In the genomic region with DNA sequence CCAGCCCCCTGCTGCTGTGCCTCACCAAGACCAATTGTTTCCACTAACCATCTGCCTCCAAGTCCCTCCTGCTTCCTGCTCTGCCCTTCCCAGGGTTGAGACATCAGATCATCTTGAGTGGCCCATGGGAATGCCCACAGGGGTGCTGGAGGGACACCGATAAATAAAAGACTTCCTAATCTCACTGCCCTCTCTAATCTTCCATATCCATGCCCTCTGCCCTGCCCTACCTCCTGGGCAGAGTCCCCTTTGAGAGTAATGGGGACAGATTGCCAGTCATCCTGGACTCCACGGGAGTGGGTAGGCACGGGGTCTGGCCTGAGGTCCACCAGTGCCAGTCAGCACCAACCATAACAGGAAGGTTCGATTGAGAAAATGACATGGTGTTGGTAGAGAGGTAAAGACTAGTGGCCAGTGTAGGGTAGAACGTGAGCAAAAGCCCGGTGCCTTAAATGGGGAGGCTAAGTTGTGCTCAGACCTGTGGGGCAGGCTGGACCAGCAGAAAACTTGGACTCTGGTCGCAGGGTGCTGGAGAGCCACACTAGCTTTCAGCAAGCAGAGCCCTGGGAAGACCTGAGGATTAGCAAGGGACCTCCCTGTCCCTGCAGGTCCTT, we compare ENCODE assay signal across 10 mouse cellular contexts. TPM values are rescaled to one million over a fixed set of nuclear protein-coding genes. Genes with fewer than 3 reads are reported as not detected.
DNase-seq lines count a peak whose midpoint lies in the region; ATAC-seq lines count a peak whose summit lies in the region.
"Had no signal": no experiment of that assay in that cellular context is flagged by ENCODE, and none has a peak within 500 bp of the region (broad histone marks: within the 10 kb centered on the region; RNA-seq: fewer than 3 reads in every experiment).

No protein-coding gene starts in this region.

- DNase-seq in lung, postnatal 25 days (ENCODE audit: low spot score), result no peak
- no peak for DNase-seq in embryo, embryonic 11 days
- DNase-seq in urinary bladder, postnatal 10 days (ENCODE audit: low spot score), result no peak
- DNase-seq in layer of hippocampus, adult 9-10 months (ENCODE audit: low spot score), result no peak

- H3K9ac ChIP-seq in lung, embryonic 16.5 days (ENCODE audit: low read length), result no peak overlapping the region
- H3K9ac ChIP-seq in liver, embryonic 16.5 days (ENCODE audit: low read depth, low read length), result peak overlapping the region; percentile 56; the same call in 1 of the 2 replicates
- H3K9ac ChIP-seq in stomach, embryonic 16.5 days (ENCODE audit: low read length), result no peak overlapping the region

- H3K4me2 ChIP-seq in lung, embryonic 16.5 days (ENCODE audit: low read depth, low read length), result peak overlapping the region; percentile 66
- peak overlapping the region; percentile 80 for H3K4me2 ChIP-seq in liver, embryonic 16.5 days (ENCODE audit: low read depth, low read length)
- H3K4me2 ChIP-seq in stomach, embryonic 16.5 days (ENCODE audit: low read depth, low read length), result peak overlapping the region; percentile 69

- no peak overlapping the region for H3K27ac ChIP-seq in lung, embryonic 16.5 days (ENCODE audit: low read length)
- H3K27ac ChIP-seq in liver, embryonic 16.5 days (ENCODE audit: low read length), result no peak overlapping the region
- H3K27ac ChIP-seq in stomach, embryonic 16.5 days (ENCODE audit: low read length), result no peak overlapping the region

- 35% methylated on average over 7 of the region's 7 CpGs for WGBS in lung, embryonic 16.5 days
- WGBS in liver, embryonic 16.5 days (ENCODE audit: insufficient replicate concordance), result 37% methylated on average over 7 of the region's 7 CpGs
- WGBS in stomach, embryonic 16.5 days, result 41% methylated on average over 7 of the region's 7 CpGs

- no peaks in the 10 kb centered on the region for H3K36me3 ChIP-seq in lung, embryonic 16.5 days (ENCODE audit: control insufficient read depth, insufficient read depth, low read length)
- no peaks in the 10 kb centered on the region for H3K36me3 ChIP-seq in liver, embryonic 16.5 days (ENCODE audit: control insufficient read depth, insufficient read depth)
- no peaks in the 10 kb centered on the region for H3K36me3 ChIP-seq in stomach, embryonic 16.5 days (ENCODE audit: control insufficient read depth, insufficient read depth, low read length)

- no peak; the same call in 1 of the 2 replicates for ATAC-seq in lung, embryonic 16.5 days (ENCODE audit: low read depth)
- ATAC-seq in granulocyte monocyte progenitor cell, adult 5-6 weeks (replicated peaks; ENCODE audit: poor library complexity, severe bottlenecking), result peak; percentile 35
- ATAC-seq in liver, embryonic 16.5 days (ENCODE audit: low read depth), result peak; percentile 69
- no peak for ATAC-seq in stomach, embryonic 16.5 days (ENCODE audit: insufficient read depth, low FRiP score)
- ATAC-seq: Patski had no signal

- no peak overlapping the region for H3K4me3 ChIP-seq in lung, embryonic 16.5 days (ENCODE audit: low read length)
- H3K4me3 ChIP-seq in liver, embryonic 16.5 days (ENCODE audit: low read depth, low read length), result peak overlapping the region; percentile 60
- peak overlapping the region; percentile 43; the same call in 1 of the 2 replicates for H3K4me3 ChIP-seq in stomach, embryonic 16.5 days (replicated peaks; ENCODE audit: low read length)

- no peaks in the 10 kb centered on the region for H3K9me3 ChIP-seq in lung, embryonic 16.5 days (ENCODE audit: control insufficient read depth, low read length)
- no peaks in the 10 kb centered on the region for H3K9me3 ChIP-seq in liver, embryonic 16.5 days (replicated peaks; ENCODE audit: control insufficient read depth, low read length)
- H3K9me3 ChIP-seq in stomach, embryonic 16.5 days (replicated peaks; ENCODE audit: control insufficient read depth, low read length), result no peaks in the 10 kb centered on the region

- H3K4me1 ChIP-seq in lung, embryonic 16.5 days (replicated peaks; ENCODE audit: control insufficient read depth, insufficient read depth, low read length), result peaks cover 6% of the 10 kb centered on the region
- peaks cover 27% of the 10 kb centered on the region for H3K4me1 ChIP-seq in liver, embryonic 16.5 days (ENCODE audit: control insufficient read depth, low read depth, low read length)
- H3K4me1 ChIP-seq in stomach, embryonic 16.5 days (ENCODE audit: control insufficient read depth, insufficient read depth, low read length), result peaks cover 10% of the 10 kb centered on the region

- H3K27me3 ChIP-seq in lung, embryonic 16.5 days (ENCODE audit: control insufficient read depth, insufficient read depth, low read depth, low read length), result peaks cover 22% of the 10 kb centered on the region
- peaks cover 37% of the 10 kb centered on the region for H3K27me3 ChIP-seq in liver, embryonic 16.5 days (ENCODE audit: control insufficient read depth, insufficient read depth, low read depth, low read length)
- H3K27me3 ChIP-seq in stomach, embryonic 16.5 days (ENCODE audit: control insufficient read depth, insufficient read depth, low read length), result peaks cover 11% of the 10 kb centered on the region

RNA-seq across cellular contexts. Expression of a gene that starts 0.5 kb away (rescaled TPM):
- polyA plus RNA-seq in lung, embryonic 16.5 days (2015; fragmentation: Nextera tagmentation; extraction: Ambion mirVana), result not detected in 2 replicates
- 0.49 TPM in 1 of 2 replicates, not detected in the other for total RNA-seq in granulocyte monocyte progenitor cell, adult 5-6 weeks (2014; fragmentation: Nextera tagmentation)
- 0.46 TPM in 1 of 2 replicates, not detected in the other for total RNA-seq in granulocyte monocyte progenitor cell, adult 5-6 weeks (2017)
- 0.40 and 0.93 TPM in 2 replicates for polyA plus RNA-seq in liver, embryonic 16.5 days (2015; fragmentation: Nextera tagmentation; extraction: Ambion mirVana)
- 0.10 TPM in 1 of 2 replicates, not detected in the other for polyA plus RNA-seq in stomach, embryonic 16.5 days (2015; fragmentation: Nextera tagmentation; extraction: Ambion mirVana)

RNA-seq across cellular contexts. Expression of a gene that starts 12.1 kb away (rescaled TPM):
- polyA plus RNA-seq in lung, embryonic 16.5 days (2015; fragmentation: Nextera tagmentation; extraction: Ambion mirVana), result 0.52 and 0.55 TPM in 2 replicates
- not detected in 2 replicates for total RNA-seq in granulocyte monocyte progenitor cell, adult 5-6 weeks (2014; fragmentation: Nextera tagmentation)
- total RNA-seq in granulocyte monocyte progenitor cell, adult 5-6 weeks (2017), result not detected in 2 replicates
- polyA plus RNA-seq in liver, embryonic 16.5 days (2015; fragmentation: Nextera tagmentation; extraction: Ambion mirVana), result 0.11 TPM in 2 replicates
- polyA plus RNA-seq in stomach, embryonic 16.5 days (2015; fragmentation: Nextera tagmentation; extraction: Ambion mirVana), result not detected in 2 replicates

RNA-seq across cellular contexts. Expression of a gene that starts 19.8 kb away (rescaled TPM):
- polyA plus RNA-seq in lung, embryonic 16.5 days (2015; fragmentation: Nextera tagmentation; extraction: Ambion mirVana), result 65.1 and 65.7 TPM in 2 replicates
- 15.1 and 39.8 TPM in 2 replicates for total RNA-seq in granulocyte monocyte progenitor cell, adult 5-6 weeks (2014; fragmentation: Nextera tagmentation)
- 21.9 and 22.0 TPM in 2 replicates for total RNA-seq in granulocyte monocyte progenitor cell, adult 5-6 weeks (2017)
- polyA plus RNA-seq in liver, embryonic 16.5 days (2015; fragmentation: Nextera tagmentation; extraction: Ambion mirVana), result 27.1 and 31.0 TPM in 2 replicates
- polyA plus RNA-seq in stomach, embryonic 16.5 days (2015; fragmentation: Nextera tagmentation; extraction: Ambion mirVana), result 44.4 and 51.6 TPM in 2 replicates

RNA-seq across cellular contexts. Expression of a gene that starts 27.5 kb away (rescaled TPM):
- polyA plus RNA-seq in lung, embryonic 16.5 days (2015; fragmentation: Nextera tagmentation; extraction: Ambion mirVana), result not detected in 2 replicates
- total RNA-seq in granulocyte monocyte progenitor cell, adult 5-6 weeks (2014; fragmentation: Nextera tagmentation), result not detected in 2 replicates
- total RNA-seq in granulocyte monocyte progenitor cell, adult 5-6 weeks (2017), result not detected in 2 replicates
- polyA plus RNA-seq in liver, embryonic 16.5 days (2015; fragmentation: Nextera tagmentation; extraction: Ambion mirVana), result not detected in 2 replicates
- polyA plus RNA-seq in stomach, embryonic 16.5 days (2015; fragmentation: Nextera tagmentation; extraction: Ambion mirVana), result not detected in 2 replicates
- total RNA-seq: heart, adult 18-20 months had no signal
- polyA plus RNA-seq: Patski had no signal

RNA-seq across cellular contexts. Expression of a gene that starts 50.0 kb away (rescaled TPM):
- polyA plus RNA-seq in lung, embryonic 16.5 days (2015; fragmentation: Nextera tagmentation; extraction: Ambion mirVana), result 1.8 and 1.9 TPM in 2 replicates
- total RNA-seq in granulocyte monocyte progenitor cell, adult 5-6 weeks (2014; fragmentation: Nextera tagmentation), result 0.28 and 1.1 TPM in 2 replicates
- 0.13 and 0.67 TPM in 2 replicates for total RNA-seq in granulocyte monocyte progenitor cell, adult 5-6 weeks (2017)
- polyA plus RNA-seq in liver, embryonic 16.5 days (2015; fragmentation: Nextera tagmentation; extraction: Ambion mirVana), result 0.32 TPM in 1 of 2 replicates, not detected in the other
- polyA plus RNA-seq in stomach, embryonic 16.5 days (2015; fragmentation: Nextera tagmentation; extraction: Ambion mirVana), result 6.1 and 6.8 TPM in 2 replicates

Comparison
In these comparisons a context has a peak if more than half of its experiments do, and no peak if none do; other contexts are left out.
1. ATAC-seq: peak in granulocyte monocyte progenitor cell, adult 5-6 weeks (single experiment) and liver, embryonic 16.5 days (single experiment); none in lung, embryonic 16.5 days (single experiment) and stomach, embryonic 16.5 days (single experiment).
2. Peak in every context shown above with its lines, with median percentiles within 50 percentile points of each other: H3K4me2 ChIP-seq.